Mouse (Mus musculus) embryonic stem cell, embryonic (primary cell): Measurements from ENCODE around the gene Safb2.

Experiments used
- CTCF ChIA-PET, 4 experiments: fragments of 300-600 bp in 2 of 4; fragments of 350-600 bp in 2 of 4; sonication (Branson Sonifier 250); formaldehyde crosslinking; loops; one replicate each; lab custom pipeline; 2022; ENCODE audit warnings: inconsistent platforms in 2 of 4; lab: Charles Lee
- POLR2A ChIA-PET, 4 experiments: fragments of 300-600 bp in 2 of 4; fragments of 350-600 bp in 2 of 4; sonication (Branson Sonifier 250); formaldehyde crosslinking; loops; one replicate each; lab custom pipeline; 2022; ENCODE audit warnings: antibody characterized with exemption in 4 of 4, inconsistent platforms in 1 of 4; lab: Charles Lee

Gene Safb2

DNA sequence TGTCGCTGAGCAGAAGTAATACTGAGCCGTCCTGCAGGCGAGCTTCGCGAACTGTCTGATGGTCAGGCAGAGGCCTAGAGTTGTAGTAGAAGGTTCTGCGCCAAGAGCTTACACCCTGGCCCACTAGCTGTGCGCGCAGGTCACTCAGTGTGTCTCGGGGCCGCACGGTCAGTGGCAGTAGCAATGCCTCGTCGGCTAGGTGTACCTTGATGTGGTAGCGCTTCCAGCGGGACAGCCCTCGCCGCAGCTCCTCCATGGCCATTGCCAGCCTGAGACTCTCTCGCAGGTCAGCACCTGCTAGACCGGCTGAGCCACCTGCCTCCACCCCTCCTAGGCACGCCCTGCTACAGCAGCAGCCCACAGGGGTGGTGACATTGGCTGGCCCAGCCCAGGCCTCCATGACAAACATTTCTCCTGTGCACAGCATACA is 30.2 kb downstream of the Safb2 start, which contains the start of gene Gm20219:
Gene Gm20219 (minus strand): TSS at position 266 of the 430 bp plus-strand sequence.
- CTCF ChIA-PET, result interaction anchor here (0.8 to 4.4 kb wide), 33 partner anchors 8 to 423 kb away, joined by 3 to 41 read pairs (median 6); partner anchors contain the start of gene Kdm4b (in 1 of the 4)
- POLR2A ChIA-PET, result interaction anchor here in 3 of 4 experiments (0.5 to 2.4 kb wide), 27 partner anchors 14 to 479 kb away, joined by 3 to 15 read pairs (median 4); partner anchors contain the start of genes Lonp1 (in 1 of the 3), Ranbp3 (in 1 of the 3), Rpl36 (in 1 of the 3) and Safb (in 1 of the 3)

GRCm38 (mm10) chr17:56552781-56553363 is 31.5 kb downstream of the Safb2 start:
- CTCF ChIA-PET, result interaction anchor here (0.5 to 4.4 kb wide), 159 partner anchors 9 to 607 kb away, joined by 3 to 41 read pairs (median 4); partner anchors contain the start of genes Kdm4b (in 2 of the 4), Lonp1 (in 1 of the 4), Ranbp3 (in 1 of the 4) and Safb (in 1 of the 4)
- POLR2A ChIA-PET, result interaction anchor here (0.6 to 2.9 kb wide), 52 partner anchors 10 to 454 kb away, joined by 3 to 15 read pairs (median 4); partner anchors contain the start of genes Safb2 (in 2 of the 4), Kdm4b (in 1 of the 4), Lonp1 (in 1 of the 4) and Nrtn (in 1 of the 4)

DNA sequence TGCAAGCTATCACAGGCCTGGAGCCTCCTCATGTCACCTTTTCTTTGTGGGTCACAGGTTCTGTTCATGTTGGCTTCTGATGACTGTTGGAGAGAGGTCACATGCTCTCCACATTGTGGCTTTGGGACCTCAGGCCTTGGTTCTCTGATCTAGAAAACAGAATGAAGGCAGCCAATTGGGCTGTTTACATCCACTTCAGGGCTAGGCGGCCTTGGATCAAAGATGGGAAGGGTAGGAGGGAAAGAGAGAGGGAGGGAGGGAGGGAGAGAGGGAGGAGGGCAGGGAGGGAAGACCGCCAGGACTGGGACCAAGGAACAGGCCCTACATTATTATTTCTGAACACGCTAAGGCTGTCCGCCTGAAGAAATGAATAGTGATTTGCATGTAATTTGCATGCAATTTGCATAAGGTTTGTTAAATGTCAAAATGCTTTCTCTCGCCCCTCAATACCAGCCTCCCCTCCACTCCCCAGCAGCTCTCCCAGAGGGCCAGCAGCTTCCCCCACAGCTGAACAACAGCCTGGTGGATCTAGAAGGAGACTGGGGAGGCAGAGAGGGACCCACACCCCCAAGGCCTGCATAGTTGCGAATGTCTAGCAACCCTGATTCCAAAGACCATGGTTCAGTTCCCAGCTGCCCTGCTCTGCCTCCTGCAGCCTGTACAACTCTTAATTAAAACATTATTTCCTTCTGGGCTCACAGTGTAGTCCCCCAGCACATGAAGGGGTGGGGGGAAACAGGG is 32.4 kb downstream of the Safb2 start:
- POLR2A ChIA-PET, result interaction anchor here in 3 of 4 experiments (0.6 to 2.9 kb wide), 20 partner anchors 22 to 455 kb away, joined by 3 to 13 read pairs (median 4); partner anchors contain the start of genes Safb2 (in 2 of the 3), Kdm4b (in 1 of the 3), Nrtn (in 1 of the 3) and Safb (in 1 of the 3)
- CTCF ChIA-PET, result interaction anchor here (0.5 to 4.4 kb wide), 61 partner anchors 8 to 440 kb away, joined by 3 to 41 read pairs (median 5); partner anchors contain the start of genes Kdm4b (in 1 of the 4) and Lonp1 (in 1 of the 4)

GRCm38 (mm10) chr17:56550784-56551475 is 33.5 kb downstream of the Safb2 start:
- POLR2A ChIA-PET, result interaction anchor here in 2 of 4 experiments (1.2 to 2.9 kb wide), 2 partner anchors 33 to 35 kb away, joined by 3 to 12 read pairs; partner anchors contain the start of genes Safb (in 1 of the 2) and Safb2 (in 1 of the 2)

DNA sequence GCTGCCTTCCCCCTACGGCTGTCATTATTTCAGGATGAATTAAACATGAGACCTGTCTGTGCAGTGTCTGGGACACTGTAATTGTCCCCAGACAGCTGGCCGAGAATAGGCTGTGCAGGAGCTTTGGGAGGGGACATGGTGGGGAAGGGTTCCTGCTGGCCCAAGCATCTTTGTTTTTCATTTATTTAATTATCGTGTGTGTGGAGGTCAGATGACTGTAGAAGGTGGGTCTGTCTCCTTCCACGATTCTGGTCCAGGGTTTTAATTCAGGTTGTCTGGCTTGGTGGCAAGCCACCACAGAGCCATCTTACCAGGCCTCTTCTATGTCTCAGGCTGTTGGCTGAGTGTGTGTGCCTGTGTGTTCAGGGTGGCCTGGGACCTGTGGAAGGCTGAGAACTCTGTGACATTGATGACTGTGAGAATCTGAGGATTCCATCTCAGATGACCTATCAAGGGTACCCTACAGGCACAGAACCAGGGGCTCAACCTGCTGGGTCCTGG is 35.7 kb downstream of the Safb2 start:
- CTCF ChIA-PET, result interaction anchor here in 2 of 4 experiments (0.5 to 2.3 kb wide), 6 partner anchors 10 to 192 kb away, joined by 3 to 15 read pairs (median 5); no protein-coding TSS in a partner anchor
- POLR2A ChIA-PET, result interaction anchor here in 1 of 4 experiments (1.0 to 1.3 kb wide), 2 partner anchors 10 to 257 kb away, joined by 3 to 4 read pairs; no protein-coding TSS in a partner anchor

More at GRCm38 (mm10) chr17:56550784-56551475, 33.5 kb downstream of the Safb2 start:
- CTCF ChIA-PET, result interaction anchor here in 3 of 4 experiments (0.5 to 4.4 kb wide), 10 partner anchors 48 to 217 kb away, joined by 3 to 34 read pairs (median 4); no protein-coding TSS in a partner anchor

DNA sequence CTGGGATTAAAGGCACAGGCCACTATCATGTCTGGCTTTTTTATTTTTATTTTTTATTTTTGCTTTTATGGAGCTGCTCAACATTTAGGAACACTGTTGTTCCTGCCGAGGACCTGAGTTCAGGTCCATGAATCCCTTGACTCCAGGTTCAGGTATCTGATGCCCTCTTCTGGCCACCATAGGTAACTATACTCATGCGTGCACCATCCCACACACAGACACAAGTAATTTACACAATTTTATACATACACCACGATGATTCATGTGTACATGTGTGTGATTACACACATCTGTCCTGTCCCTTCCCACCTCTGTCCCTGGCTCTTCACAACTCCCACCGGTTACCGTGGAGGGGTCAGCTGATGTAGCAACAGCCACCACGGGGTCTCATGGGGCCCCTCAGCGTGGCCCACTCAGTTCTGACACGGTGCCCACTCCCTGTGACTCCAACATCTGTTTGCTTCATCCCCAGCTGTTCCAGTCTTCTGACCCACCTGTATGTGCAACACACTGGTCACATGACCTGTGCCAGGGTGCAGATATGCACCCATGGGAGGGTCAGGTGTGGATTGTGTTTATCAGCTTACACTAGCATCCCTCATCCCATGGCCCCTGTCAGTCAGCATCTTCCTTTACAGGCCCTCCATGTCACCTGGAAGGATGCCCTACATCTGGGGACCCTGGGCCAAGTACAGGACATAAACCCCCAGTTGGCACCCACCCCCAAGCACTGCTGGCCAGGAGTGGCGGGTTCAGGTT is 36.4 kb downstream of the Safb2 start:
- ChIA-PET CTCF (interaction anchor here (0.5 to 2.4 kb wide), 16 partner anchors 32 to 215 kb away, joined by 3 to 15 read pairs (median 4); no protein-coding TSS in a partner anchor), POLR2A (interaction anchor here in 3 of 4 experiments (0.5 to 1.7 kb wide), 8 partner anchors 11 to 256 kb away, joined by 3 to 5 read pairs (median 3); no protein-coding TSS in a partner anchor)

DNA sequence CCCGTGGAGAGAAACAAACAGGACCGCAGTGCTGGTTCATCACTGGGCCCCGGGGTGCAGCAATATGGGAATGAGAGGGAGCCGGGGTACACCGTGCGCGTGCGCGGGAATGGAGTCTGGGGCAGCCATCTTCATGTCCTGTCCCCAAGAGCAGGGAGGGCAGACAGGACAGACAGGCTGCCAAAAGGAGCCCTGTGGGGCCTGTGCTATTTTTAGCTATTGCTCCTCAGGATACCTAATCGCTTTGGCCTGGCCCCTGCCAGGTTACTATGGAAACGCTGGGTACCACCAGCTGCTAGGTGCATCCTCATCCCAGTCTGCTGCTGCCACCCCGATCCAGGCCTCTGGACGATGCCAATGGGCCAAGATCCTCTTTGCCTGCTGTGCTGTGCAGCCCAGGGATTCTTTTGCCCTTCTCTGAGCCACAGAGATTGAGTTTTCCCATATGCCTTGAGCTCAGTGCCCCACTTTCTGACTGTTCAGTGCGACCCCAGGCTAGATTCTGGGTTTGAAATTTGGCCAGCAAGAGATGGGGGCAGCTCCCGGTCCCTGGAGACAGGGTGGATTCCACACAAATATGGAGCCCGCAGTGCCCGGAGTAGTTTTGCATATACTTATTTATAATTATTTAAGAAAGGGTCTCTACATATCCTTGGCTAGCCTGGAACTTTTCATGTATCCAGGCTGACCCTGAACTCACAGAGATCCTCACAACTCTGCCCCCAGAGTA is 37.1 kb downstream of the Safb2 start:
- POLR2A ChIA-PET, result interaction anchor here in 3 of 4 experiments (0.5 to 2.1 kb wide), 17 partner anchors 11 to 305 kb away, joined by 3 to 7 read pairs (median 3); partner anchors contain the start of genes Kdm4b (in 1 of the 3) and Lonp1 (in 1 of the 3)
- CTCF ChIA-PET, result interaction anchor here (0.7 to 2.4 kb wide), 19 partner anchors 10 to 215 kb away, joined by 3 to 7 read pairs (median 4); no protein-coding TSS in a partner anchor

GRCm38 (mm10) chr17:56546576-56546975 is 37.8 kb downstream of the Safb2 start:
- POLR2A ChIA-PET, result interaction anchor here in 3 of 4 experiments (0.6 to 2.1 kb wide), 18 partner anchors 12 to 589 kb away, joined by 3 to 7 read pairs (median 3); partner anchors contain the start of genes Kdm4b (in 1 of the 3) and Lonp1 (in 1 of the 3)

DNA sequence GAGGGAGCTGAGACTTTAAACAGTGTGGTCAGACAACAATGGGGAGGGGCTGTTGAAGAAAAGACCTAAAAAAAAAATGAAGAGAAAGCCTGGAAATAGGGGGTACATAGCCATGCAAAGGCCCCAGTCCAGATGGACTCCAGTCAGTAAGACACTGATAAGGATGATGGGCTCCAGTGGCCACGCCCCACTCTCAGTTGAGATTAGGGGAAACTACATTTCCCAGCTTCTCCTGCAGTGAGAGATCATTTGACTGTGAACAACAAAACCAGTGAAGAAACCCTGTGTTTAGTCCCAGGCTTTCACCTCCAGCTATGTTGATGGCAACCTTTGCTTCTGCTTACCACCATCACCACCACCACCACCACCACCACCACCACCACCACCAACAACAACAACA is 38.4 kb downstream of the Safb2 start:
- ChIA-PET POLR2A (interaction anchor here in 2 of 4 experiments (0.7 to 2.1 kb wide), 12 partner anchors 13 to 589 kb away, joined by 3 to 7 read pairs (median 4); partner anchors contain the start of gene Lonp1 (in 1 of the 2)), CTCF (interaction anchor here in 2 of 4 experiments (1.0 to 2.4 kb wide), 2 partner anchors 43 to 189 kb away, joined by 3 to 6 read pairs; no protein-coding TSS in a partner anchor)

More at GRCm38 (mm10) chr17:56546576-56546975, 37.8 kb downstream of the Safb2 start:
- CTCF ChIA-PET, result interaction anchor here (0.8 to 2.4 kb wide), 11 partner anchors 10 to 196 kb away, joined by 3 to 7 read pairs (median 5); no protein-coding TSS in a partner anchor

GRCm38 (mm10) chr17:56544699-56545387 is 39.5 kb downstream of the Safb2 start:
- ChIA-PET CTCF (interaction anchor here in 3 of 4 experiments (1.1 to 3.3 kb wide), 9 partner anchors 8 to 194 kb away, joined by 3 to 23 read pairs (median 4); no protein-coding TSS in a partner anchor), POLR2A (interaction anchor here in 3 of 4 experiments (0.5 to 1.0 kb wide), 3 partner anchors 42 to 108 kb away, joined by 3 read pairs; no protein-coding TSS in a partner anchor)

GRCm38 (mm10) chr17:56543684-56544224 is 40.6 kb downstream of the Safb2 start:
- ChIA-PET CTCF (interaction anchor here in 3 of 4 experiments (0.6 to 3.3 kb wide), 15 partner anchors 9 to 211 kb away, joined by 3 to 23 read pairs (median 3); partner anchors contain the start of genes Gm20219 (in 1 of the 3) and Ranbp3 (in 1 of the 3)), POLR2A (interaction anchor here in 1 of 4 experiments (0.6 kb wide), 1 partner anchor 107 kb away, joined by 3 read pairs; no protein-coding TSS in a partner anchor)

DNA sequence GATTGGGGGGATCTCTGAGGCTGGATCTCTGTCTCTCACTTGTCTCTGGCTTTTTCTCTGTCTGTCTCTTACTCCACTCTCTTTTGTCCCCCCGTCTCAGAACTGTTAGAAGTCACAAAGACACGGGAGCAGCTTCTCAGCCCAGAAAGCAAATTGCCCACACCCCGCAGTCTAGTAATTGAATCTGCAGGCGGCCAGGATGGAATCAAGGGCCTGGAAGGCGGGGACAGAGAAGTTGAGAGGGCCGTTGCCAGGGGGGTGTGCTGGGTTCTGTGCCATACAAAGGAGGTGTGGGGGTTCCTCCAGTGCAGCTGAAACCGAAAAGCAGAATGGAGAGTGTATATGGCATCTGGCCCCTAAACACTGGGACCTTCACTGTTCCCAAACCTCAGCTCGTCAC is 41.6 kb downstream of the Safb2 start:
- POLR2A ChIA-PET, result interaction anchor here in 2 of 4 experiments (0.5 to 1.5 kb wide), 3 partner anchors 10 to 69 kb away, joined by 3 to 4 read pairs (median 3); no protein-coding TSS in a partner anchor
- CTCF ChIA-PET, result interaction anchor here in 2 of 4 experiments (0.8 to 3.3 kb wide), 3 partner anchors 10 to 130 kb away, joined by 3 to 23 read pairs (median 3); partner anchors contain the start of gene Ranbp3 (in 1 of the 2)

DNA sequence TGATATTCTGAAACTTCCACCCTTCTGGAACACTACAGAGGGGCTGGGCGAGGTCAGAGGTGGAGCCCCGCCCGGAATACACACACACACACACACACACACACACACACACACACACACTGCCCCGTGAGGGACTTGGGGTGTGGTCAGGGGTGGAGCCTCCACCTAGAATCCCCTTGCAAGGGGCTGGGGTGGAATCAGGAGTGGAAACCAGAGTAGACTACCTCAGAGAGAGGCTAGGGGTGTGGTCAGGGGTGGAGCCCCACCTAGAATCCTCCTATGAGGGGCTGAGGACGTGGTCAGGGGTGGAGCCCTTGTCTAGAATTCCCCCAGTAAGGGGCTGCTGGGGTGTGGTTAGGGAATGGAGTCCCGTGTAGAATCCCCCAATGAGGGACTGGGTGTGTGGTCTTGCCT is 43.8 kb downstream of the Safb2 start:
- CTCF ChIA-PET, result interaction anchor here in 1 of 4 experiments (2.5 kb wide), 1 partner anchor 13 kb away, joined by 8 read pairs; no protein-coding TSS in a partner anchor
- POLR2A ChIA-PET, result no interaction called here
